Mouse (Mus musculus) limb, embryonic 14.5 days (tissue): ENCODE data around the gene Ubiad1. TPM values are rescaled to one million over a fixed set of nuclear protein-coding genes. Genes with fewer than 3 reads are reported as not detected.

Experiments
- ATAC-seq: fragments of 200-750 bp; cut with Nextera tagmentation; 2 replicates; pipeline ENCODE4 v1.8.0; 2017; ENCODE audit warnings: low read depth, moderate number of reproducible peaks, moderate TSS enrichment; ENCODE audit not compliant: low FRiP score
- DNase-seq: peaks from one replicate; pipeline ENCODE4 v3.0.0-alpha.2; 2015; ENCODE audit warnings: low spot score
- H3K27ac ChIP-seq: fragments of 300-500 bp; sonication (generic); replicated peaks from 2 replicates; pipeline ENCODE4 v1.5.1; 2014; ENCODE audit warnings: low read depth, mild to moderate bottlenecking, low read length, moderate library complexity, mixed read lengths
- H3K27me3 ChIP-seq: fragments of 300-500 bp; sonication (generic); 2 replicates; pipeline ENCODE4 v1.6.1; 2014; ENCODE audit warnings: low read length, mixed read lengths; ENCODE audit not compliant: control insufficient read depth, insufficient read depth
- H3K36me3 ChIP-seq: fragments of 300-500 bp; sonication (generic); 2 replicates; pipeline ENCODE4 v1.6.1; 2014; ENCODE audit warnings: mild to moderate bottlenecking, low read length, moderate library complexity, mixed read lengths; ENCODE audit not compliant: control insufficient read depth, insufficient read depth
- H3K4me1 ChIP-seq: fragments of 300-500 bp; sonication (generic); 2 replicates; pipeline ENCODE4 v1.6.1; 2014; ENCODE audit warnings: antibody characterized with exemption, low read length, mixed read lengths; ENCODE audit not compliant: control insufficient read depth, insufficient read depth
- H3K4me2 ChIP-seq: fragments of 300-500 bp; sonication (generic); replicated peaks from 2 replicates; pipeline ENCODE4 v1.6.1; 2014; ENCODE audit warnings: low read depth, mild to moderate bottlenecking, low read length, moderate library complexity; ENCODE audit not compliant: severe bottlenecking
- H3K4me3 ChIP-seq: fragments of 300-500 bp; sonication (generic); replicated peaks from 2 replicates; pipeline ENCODE4 v1.5.1; 2014; ENCODE audit warnings: low read length
- H3K9ac ChIP-seq: fragments of 300-500 bp; sonication (generic); 2 replicates; pipeline ENCODE4 v1.6.1; 2014; ENCODE audit warnings: mild to moderate bottlenecking, low read depth, low read length, moderate library complexity; ENCODE audit not compliant: severe bottlenecking
- H3K9me3 ChIP-seq: fragments of 300-500 bp; sonication (generic); 2 replicates; pipeline ENCODE4 v1.6.1; 2016; ENCODE audit warnings: low read length; ENCODE audit not compliant: control insufficient read depth
- POLR2A ChIP-seq: fragments of 200-500 bp; IDR thresholded peaks from 2 replicates; pipeline ENCODE4 v1.8.0; 2012; ENCODE audit warnings: inconsistent platforms, mild to moderate bottlenecking, moderate library complexity, borderline replicate concordance; ENCODE audit not compliant: insufficient read depth, insufficient read length; ENCODE audit errors: extremely low read depth
- WGBS: fragments of 180-500 bp; shearing (Covaris S2); extraction: QIAGEN DNeasy Blood & Tissue Kit; methylation state at CpG from one replicate; pipeline ENCODE4 v1.1.7; 2014; 5-methylcytosine and 5-hydroxymethylcytosine counted together
- polyA plus RNA-seq, 2 experiments: library from polyadenylated mRNA; depleted of rRNA in 1 of 2; stranded (reverse) in 1 of 2; unstranded in 1 of 2; fragments of >200 nt; fragmentation: Nextera tagmentation in 1 of 2; extraction: Ambion mirVana in 1 of 2; gene quantifications; 2 replicates each; pipeline versions ENCODE4 v1.2.1 to v1.2.3; 2012 to 2014

Ubiad1 gene
- polyA plus RNA-seq, 2 experiments: 14.0 to 15.0 TPM

DNA sequence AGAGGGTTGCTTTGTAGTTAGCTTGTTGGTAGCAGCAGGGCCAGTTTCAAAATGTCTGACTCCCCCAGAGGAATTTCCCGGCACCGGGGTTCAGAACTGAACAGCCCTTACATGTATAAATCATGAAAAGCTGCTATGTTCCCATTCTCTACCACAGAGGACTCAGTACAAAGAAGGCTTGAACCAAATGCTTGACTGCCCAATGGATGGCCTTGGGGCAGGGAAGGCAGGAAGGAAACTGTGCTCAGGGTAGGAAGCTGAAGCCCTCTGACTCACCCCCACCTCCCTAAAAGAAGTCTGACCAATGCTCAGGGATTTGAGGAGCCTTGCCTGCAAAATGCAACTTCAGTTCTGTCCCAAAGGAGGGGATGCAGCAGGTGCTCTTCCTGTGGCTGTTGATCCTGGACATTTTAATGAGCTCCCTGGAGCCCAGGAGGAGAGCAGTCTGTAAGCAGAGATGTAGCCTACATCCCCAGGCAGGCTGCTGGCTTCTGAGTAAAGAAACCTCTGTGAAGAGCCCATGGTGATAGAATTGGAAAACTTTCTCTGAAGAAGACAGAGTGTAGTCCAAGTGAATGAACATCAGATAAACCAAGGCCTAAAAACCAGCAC is 37.1 kb upstream of the Ubiad1 start:
- Histone ChIP-seq H3K27ac (no peak overlapping the region), H3K27me3 (no peaks in the 10 kb centered on the region), H3K36me3 (peaks cover 90% of the 10 kb centered on the region), H3K4me1 (no peaks in the 10 kb centered on the region), H3K4me2 (no peak overlapping the region), H3K4me3 (no peak overlapping the region), H3K9me3 (no peaks in the 10 kb centered on the region), H3K9ac (no peak overlapping the region)
- DNase-seq (no peak), ATAC-seq (peak; percentile 44; the same call in 1 of the 2 replicates)
- TF ChIP-seq POLR2A: no peak
- WGBS: 89% methylated on average over 2 of the region's 2 CpGs

DNA sequence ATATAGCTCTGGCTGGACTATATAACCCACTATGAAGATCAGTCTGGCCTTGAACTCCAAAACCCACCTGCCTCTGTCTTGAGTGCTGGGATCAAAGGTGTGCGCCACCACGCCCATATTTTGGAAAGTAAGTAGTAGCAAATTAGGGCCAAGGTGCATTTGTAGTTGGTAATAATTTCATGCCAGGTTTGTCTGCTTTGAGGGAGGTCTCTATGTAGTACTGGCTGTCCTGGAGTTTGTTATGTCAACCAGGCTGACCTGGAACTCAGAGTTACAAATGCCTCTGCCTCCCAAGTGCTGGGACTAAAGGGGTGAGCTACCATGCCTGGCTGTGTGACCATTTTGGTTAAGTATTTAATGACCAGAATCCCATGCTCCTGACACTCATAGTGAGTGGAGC is 35.7 kb upstream of the Ubiad1 start:
- ATAC-seq (no peak), DNase-seq (no peak)
- no peak for TF ChIP-seq POLR2A
- Histone ChIP-seq H3K9ac (no peak overlapping the region), H3K27me3 (no peaks in the 10 kb centered on the region), H3K4me2 (no peak overlapping the region), H3K36me3 (peaks cover 90% of the 10 kb centered on the region), H3K4me3 (no peak overlapping the region), H3K9me3 (no peaks in the 10 kb centered on the region), H3K27ac (no peak overlapping the region), H3K4me1 (no peaks in the 10 kb centered on the region)
- WGBS: 96% methylated on average over 2 of the region's 2 CpGs

DNA sequence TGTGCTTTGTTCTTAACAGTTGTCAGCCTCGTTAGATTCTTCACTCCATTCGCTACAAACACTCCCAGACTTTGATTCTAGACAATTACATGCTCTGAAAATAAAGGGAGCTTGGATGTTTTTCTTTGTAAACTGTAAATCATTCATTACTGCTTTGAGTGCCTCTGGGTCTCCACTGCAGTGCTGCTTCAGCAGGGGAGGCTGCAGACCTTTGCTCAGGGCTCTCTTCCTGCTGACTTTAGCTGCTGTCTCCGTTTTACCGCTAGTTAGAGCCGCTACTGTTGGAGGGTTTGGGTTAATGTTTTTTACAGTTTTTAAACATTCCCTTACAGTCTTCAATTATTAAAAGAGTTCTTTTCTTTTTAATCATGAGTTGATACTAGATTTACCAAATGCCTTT is 28.9 kb upstream of the Ubiad1 start:
- Histone ChIP-seq H3K27me3 (no peaks in the 10 kb centered on the region), H3K4me2 (no peak overlapping the region), H3K9me3 (no peaks in the 10 kb centered on the region), H3K9ac (no peak overlapping the region), H3K4me3 (no peak overlapping the region), H3K27ac (no peak overlapping the region), H3K4me1 (peaks cover 10% of the 10 kb centered on the region), H3K36me3 (peaks cover 89% of the 10 kb centered on the region)
- WGBS: 71% methylated on average over 5 of the region's 5 CpGs
- ATAC-seq (no peak), DNase-seq (no peak)
- no peak for TF ChIP-seq POLR2A

DNA sequence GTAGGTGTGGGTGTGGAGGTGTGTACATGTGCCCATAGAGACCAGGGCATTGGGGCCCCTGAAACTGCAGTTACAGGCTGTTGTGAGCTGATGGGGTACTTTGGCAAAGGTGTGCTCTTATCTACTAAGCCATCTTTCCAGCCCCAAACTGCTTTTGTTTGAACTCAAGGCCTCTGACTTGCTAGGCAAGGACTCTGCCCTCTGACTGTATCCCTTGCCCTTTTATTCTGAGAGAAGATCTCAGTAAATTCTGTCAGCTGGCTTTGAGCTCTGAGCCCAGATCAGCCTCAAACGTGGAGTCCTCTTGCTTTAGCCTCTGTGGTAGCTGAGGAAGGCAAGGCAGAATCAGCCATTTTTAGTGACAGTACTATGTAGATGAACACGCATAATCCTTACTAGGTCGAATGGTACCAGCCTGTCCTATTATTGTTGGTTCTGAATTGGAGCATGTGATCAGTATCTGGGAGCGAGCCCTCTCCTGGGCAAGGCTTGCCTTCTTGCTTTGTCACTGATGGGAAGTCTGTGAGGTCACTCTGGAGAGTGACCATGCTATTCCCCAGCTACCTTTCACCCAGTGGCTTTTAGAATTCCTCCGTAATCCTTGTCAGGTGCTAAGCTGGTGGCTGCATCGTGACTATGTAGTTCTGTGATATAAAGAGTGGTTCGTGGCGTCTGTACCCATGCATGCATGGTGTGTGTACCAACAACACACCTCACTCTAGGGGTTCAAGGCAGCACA is 28.0 kb upstream of the Ubiad1 start:
- Histone ChIP-seq H3K4me2 (no peak overlapping the region), H3K9ac (no peak overlapping the region), H3K4me3 (no peak overlapping the region), H3K4me1 (peaks cover 10% of the 10 kb centered on the region), H3K36me3 (peaks cover 90% of the 10 kb centered on the region), H3K9me3 (no peaks in the 10 kb centered on the region), H3K27ac (no peak overlapping the region), H3K27me3 (no peaks in the 10 kb centered on the region)
- no peak for TF ChIP-seq POLR2A
- WGBS: 92% methylated on average over 8 of the region's 8 CpGs
- DNase-seq: no peak
- ATAC-seq: no peak

DNA sequence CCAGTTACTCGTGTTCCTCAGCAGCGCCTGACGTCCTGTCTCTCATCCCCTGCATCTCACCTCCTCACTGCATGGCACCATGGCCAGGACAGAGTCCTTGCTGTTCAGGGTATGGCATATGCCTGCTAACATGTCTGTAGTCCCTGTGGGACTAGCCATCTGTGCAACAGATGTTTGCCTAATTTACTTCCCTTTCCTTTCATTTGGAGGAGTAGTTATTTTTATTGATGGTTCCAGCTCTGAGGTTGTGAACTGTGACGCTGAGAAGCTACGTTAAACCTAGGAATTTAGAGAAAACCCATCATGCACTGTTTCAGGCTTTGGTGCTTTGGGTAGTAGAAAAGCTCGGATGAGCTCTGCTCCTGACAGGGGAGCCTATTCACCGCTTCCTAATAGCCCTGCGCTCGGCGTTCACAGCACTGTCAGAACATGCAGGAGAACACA is 26.8 kb upstream of the Ubiad1 start:
- ATAC-seq (peak; percentile 65; the same call in 1 of the 2 replicates), DNase-seq (peak; percentile 61)
- H3K4me2 ChIP-seq: no peak overlapping the region
- no peak overlapping the region for H3K9ac ChIP-seq
- peak overlapping the region; percentile 67; the same call in 1 of the 2 replicates for H3K27ac ChIP-seq
- no peaks in the 10 kb centered on the region for H3K27me3 ChIP-seq
- no peak overlapping the region for H3K4me3 ChIP-seq
- no peak for TF ChIP-seq POLR2A
- H3K9me3 ChIP-seq: no peaks in the 10 kb centered on the region
- H3K4me1 ChIP-seq: peaks cover 10% of the 10 kb centered on the region
- peaks cover 86% of the 10 kb centered on the region for H3K36me3 ChIP-seq
- 22% methylated on average over 10 of the region's 10 CpGs for WGBS
